Mouse (Mus musculus) CD8-positive naive resting alpha-beta T cell, adult 57 days (primary cell): ENCODE results near the gene Srpk3. TPM values are rescaled to one million over a fixed set of nuclear protein-coding genes. Genes with fewer than 3 reads are reported as not detected.

Experiments
- total RNA-seq: library from RNA; stranded (reverse); gene quantifications from one replicate; pipeline ENCODE4 v1.2.4, GENCODE M21; 2023

Srpk3 gene
- 9.7 TPM for total RNA-seq

GRCm38 (mm10) chrX:73774168-73774760, at the start of gene Srpk3:
Srpk3 (plus strand) TSS chrX:73774405.

GRCm38 (mm10) chrX:73756334-73757140, 17.7 kb upstream of the Srpk3 start, which contains the start of gene Plxnb3:
Plxnb3 (plus strand) TSS chrX:73757090.

GRCm38 (mm10) chrX:73786364-73787224, 12.4 kb downstream of the Srpk3 start, which contains the start of the genes Idh3g and Ssr4:
Idh3g (minus strand) TSS chrX:73786897.
Ssr4 (plus strand) TSS chrX:73787028.

GRCm38 (mm10) chrX:73824185-73825151, 50.3 kb downstream of the Srpk3 start, which contains the start of gene Pdzd4:
Pdzd4 (minus strand) TSS chrX:73824969.

Other genes with a start within 250 kb of the Srpk3 start
- gene Dusp9, start 135.0 kb upstream of the Srpk3 start, total RNA-seq: 0.31 TPM
- 2.1 TPM for gene Pnck, start 114.3 kb upstream of the Srpk3 start, total RNA-seq
- 0.58 TPM for gene Slc6a8, start 101.3 kb upstream of the Srpk3 start, total RNA-seq
- 111 TPM for gene Bcap31, start 58.2 kb upstream of the Srpk3 start, total RNA-seq
- 32.7 TPM for gene Abcd1, start 57.8 kb upstream of the Srpk3 start, total RNA-seq
- gene Plxnb3, start 17.3 kb upstream of the Srpk3 start, total RNA-seq: not detected
- 124 TPM for gene Idh3g, start 12.5 kb downstream of the Srpk3 start, total RNA-seq
- gene Ssr4, start 12.6 kb downstream of the Srpk3 start, total RNA-seq: 116 TPM
- gene Pdzd4, start 50.6 kb downstream of the Srpk3 start, total RNA-seq: 1.2 TPM
- gene Avpr2, start 117.7 kb downstream of the Srpk3 start, total RNA-seq: not detected
- gene L1cam, start 121.7 kb downstream of the Srpk3 start, total RNA-seq: 21.3 TPM
- 313 TPM for gene Arhgap4, start 147.5 kb downstream of the Srpk3 start, total RNA-seq
- gene Naa10, start 147.5 kb downstream of the Srpk3 start, total RNA-seq: 69.4 TPM
- 3.4 TPM for gene Renbp, start 156.4 kb downstream of the Srpk3 start, total RNA-seq
- gene Hcfc1, start 192.0 kb downstream of the Srpk3 start, total RNA-seq: 93.0 TPM
- 127 TPM for gene Irak1, start 249.5 kb downstream of the Srpk3 start, total RNA-seq